Mouse (Mus musculus) G1E (cell line): ENCODE measurements around the gene Diaph3.

Experiments used
- CTCF ChIP-seq: IDR thresholded peaks from 2 replicates; pipeline ENCODE4 v1.5.1; 2012; ENCODE audit warnings: low read depth, low read length, inconsistent platforms, mixed read lengths
- GATA1 ChIP-seq: IDR thresholded peaks from 2 replicates; pipeline ENCODE4 v1.6.1; 2012; ENCODE audit warnings: borderline replicate concordance, low read length, inconsistent platforms, mixed read lengths
- TAL1 ChIP-seq: conservative IDR thresholded peaks from 2 replicates; pipeline ENCODE4 v1.6.1; 2012; ENCODE audit warnings: low read depth, low read length, inconsistent platforms, mixed read lengths

GRCm38 (mm10) chr14:86864053-86864452 is 277.0 kb downstream of the Diaph3 start:
- no peak for TF ChIP-seq TAL1
- TF ChIP-seq CTCF, result no peak
- TF ChIP-seq GATA1, result no peak
